Mouse (Mus musculus) kidney, adult 2 months (tissue): ENCODE measurements around the gene AI413582. TPM values are rescaled to one million over a fixed set of nuclear protein-coding genes. Genes with fewer than 3 reads are reported as not detected.
A peak's percentile ranks its signal among the peaks of the same experiment; 100 is the strongest.

Source experiments
- DNase-seq: peaks from one replicate; pipeline ENCODE4 v3.0.0; 2021
- H3K27ac ChIP-seq: fragments of 200-500 bp; 2 replicates; pipeline ENCODE4 v1.5.1; 2012; ENCODE audit warnings: low read depth, low read length, control low read depth, inconsistent platforms; ENCODE audit not compliant: insufficient read depth
- H3K27me3 ChIP-seq: fragments of 200-500 bp; replicated peaks from 2 replicates; pipeline ENCODE4 v1.6.1; 2012; ENCODE audit warnings: mild to moderate bottlenecking, moderate library complexity, low read length, inconsistent platforms; ENCODE audit not compliant: control insufficient read depth, insufficient read depth
- H3K36me3 ChIP-seq: fragments of 200-500 bp; 2 replicates; pipeline ENCODE4 v1.6.1; 2012; ENCODE audit warnings: mild to moderate bottlenecking, moderate library complexity, low read length, inconsistent platforms; ENCODE audit not compliant: control insufficient read depth, insufficient read depth
- H3K4me1 ChIP-seq: fragments of 200-500 bp; 2 replicates; pipeline ENCODE4 v1.6.1; 2011; ENCODE audit warnings: low read length; ENCODE audit not compliant: control insufficient read depth, insufficient read depth
- H3K4me3 ChIP-seq: fragments of 200-500 bp; 2 replicates; pipeline ENCODE4 v1.5.1; 2011; ENCODE audit warnings: mild to moderate bottlenecking, low read depth, low read length, control low read depth; ENCODE audit not compliant: insufficient read depth
- CTCF ChIP-seq: fragments of 200-500 bp; conservative IDR thresholded peaks from 2 replicates; pipeline ENCODE4 v1.5.1; 2011; ENCODE audit warnings: low read depth, mild to moderate bottlenecking, control low read depth, low read length, moderate library complexity, mixed read lengths; ENCODE audit not compliant: insufficient read depth, insufficient read length
- POLR2A ChIP-seq: fragments of 200-500 bp; IDR thresholded peaks from one replicate; pipeline ENCODE4 v1.6.1; 2011; ENCODE audit warnings: low read depth, low read length, control low read depth
- WGBS: fragments of 180-500 bp; shearing (Covaris S2); methylation state at CpG from one replicate; pipeline ENCODE4 v1.1.7; 2018; 5-methylcytosine and 5-hydroxymethylcytosine counted together
- polyA plus RNA-seq: library from polyadenylated mRNA; depleted of rRNA; stranded (reverse); fragments of >200 nt; gene quantifications from 2 replicates; pipeline ENCODE4 v1.2.3, GENCODE M21; 2012

Gene AI413582
- polyA plus RNA-seq, 1 experiment, result 55.7 TPM

GRCm38 (mm10) chr17:27559596-27559995 lies 6.0 kb downstream of the AI413582 start:
- no peak overlapping the region for H3K27ac ChIP-seq
- no peaks in the 10 kb centered on the region for H3K4me1 ChIP-seq
- no peak for TF ChIP-seq CTCF
- TF ChIP-seq POLR2A, result no peak
- H3K4me3 ChIP-seq, result no peak overlapping the region
- no peak for DNase-seq
- no peaks in the 10 kb centered on the region for H3K27me3 ChIP-seq
- H3K36me3 ChIP-seq, result no peaks in the 10 kb centered on the region
- 74% methylated on average over 12 of the region's 12 CpGs for WGBS

DNA sequence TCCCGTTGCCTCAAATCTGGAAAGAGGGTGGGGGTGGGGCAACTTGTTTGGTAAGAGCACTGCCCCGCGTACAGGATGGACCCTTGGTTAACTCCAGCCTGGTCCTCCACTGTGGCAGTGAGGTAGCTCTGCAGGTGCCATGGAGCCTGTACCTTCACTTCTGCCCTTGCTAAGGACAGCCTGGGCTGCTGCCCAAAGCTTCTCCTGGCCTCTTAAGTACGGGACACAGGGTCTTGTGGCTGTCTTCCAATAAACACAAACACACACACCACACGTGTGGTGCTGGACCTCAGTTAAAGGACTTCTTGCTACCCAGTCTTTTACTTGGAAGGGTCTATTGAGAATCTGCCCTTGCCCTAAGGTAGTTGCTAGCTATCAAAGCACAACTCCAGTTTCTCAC lies 6.7 kb downstream of the AI413582 start:
- TF ChIP-seq POLR2A (no peak), CTCF (no peak)
- 47% methylated on average over 5 of the region's 5 CpGs for whole genome bisulfite sequencing
- Histone ChIP-seq H3K4me3 (no peak overlapping the region), H3K27me3 (no peaks in the 10 kb centered on the region), H3K36me3 (no peaks in the 10 kb centered on the region), H3K4me1 (peaks cover 4% of the 10 kb centered on the region; the same call in 1 of the 2 replicates), H3K27ac (no peak overlapping the region)
- DNase-seq, result no peak

- TF ChIP-seq POLR2A (no peak), CTCF (no peak)
- Histone ChIP-seq H3K4me3 (peak overlapping the region; percentile 61; the same call in 1 of the 2 replicates), H3K4me1 (peaks cover 4% of the 10 kb centered on the region; the same call in 1 of the 2 replicates), H3K36me3 (no peaks in the 10 kb centered on the region), H3K27ac (no peak overlapping the region), H3K27me3 (no peaks in the 10 kb centered on the region)
- 62% methylated on average over 14 of the region's 14 CpGs for WGBS
- DNase-seq, result no peak
These were observed 7.5 kb downstream of the AI413582 start for GRCm38 (mm10) chr17:27557927-27558661.

- no peaks in the 10 kb centered on the region for H3K27me3 ChIP-seq
- DNase-seq, result no peak
- H3K27ac ChIP-seq, result no peak overlapping the region
- H3K36me3 ChIP-seq, result no peaks in the 10 kb centered on the region
- H3K4me3 ChIP-seq, result peak overlapping the region; percentile 61
- TF ChIP-seq CTCF (no peak), POLR2A (no peak)
- peaks cover 4% of the 10 kb centered on the region; the same call in 1 of the 2 replicates for H3K4me1 ChIP-seq
- 3% methylated on average over 65 of the region's 75 CpGs for WGBS
These were observed 8.2 kb downstream of the AI413582 start for GRCm38 (mm10) chr17:27557181-27557926.

- H3K4me1 ChIP-seq, result peaks cover 4% of the 10 kb centered on the region; the same call in 1 of the 2 replicates
- DNase-seq, result peak; percentile 88
- TF ChIP-seq CTCF (no peak), POLR2A (peak; percentile 30)
- under 1% methylated on average over 79 of the region's 79 CpGs for WGBS
- H3K27ac ChIP-seq, result peak within 1 kb of the TSS; percentile 48; the same call in 1 of the 2 replicates
- H3K27me3 ChIP-seq, result no peaks in the 10 kb centered on the region
- peak within 1 kb of the TSS; percentile 61 for H3K4me3 ChIP-seq
- H3K36me3 ChIP-seq, result no peaks in the 10 kb centered on the region
These were observed 9.1 kb downstream of the AI413582 start, which contains the start of gene Hmga1 for GRCm38 (mm10) chr17:27556315-27557011. Gene Hmga1 (plus strand): TSS chr17:27556497.

- WGBS, result 2% methylated on average over 55 of the region's 55 CpGs
- H3K36me3 ChIP-seq, result no peaks in the 10 kb centered on the region
- peak; percentile 74 for DNase-seq
These were observed 9.9 kb downstream of the AI413582 start for GRCm38 (mm10) chr17:27555512-27556172.

More at GRCm38 (mm10) chr17:27555512-27556172, 9.9 kb downstream of the AI413582 start:
- no peaks in the 10 kb centered on the region for H3K27me3 ChIP-seq
- no peak for TF ChIP-seq POLR2A
- no peak for TF ChIP-seq CTCF
- H3K4me3 ChIP-seq, result peak overlapping the region; percentile 61
- H3K27ac ChIP-seq, result peak overlapping the region; percentile 28; the same call in 1 of the 2 replicates
- peaks cover 4% of the 10 kb centered on the region; the same call in 1 of the 2 replicates for H3K4me1 ChIP-seq
